Mouse (Mus musculus) lung, postnatal 0 days (tissue): ENCODE data around the gene AF067061. TPM values are rescaled to one million over a fixed set of nuclear protein-coding genes. Genes with fewer than 3 reads are reported as not detected.
"Not testable (repeated sequence)": the region's sequence is repeated elsewhere in the genome, so short reads cannot be mapped to it uniquely, and the experiment has no call there.

Experiments
- ATAC-seq: fragments of 200-750 bp; cut with Nextera tagmentation; 2 replicates; pipeline ENCODE4 v1.8.0; 2017; ENCODE audit warnings: moderate library complexity
- DNase-seq: peaks from one replicate; pipeline ENCODE4 v3.0.0-alpha.2; 2016; ENCODE audit warnings: low spot score
- H3K27ac ChIP-seq: fragments of 300-500 bp; sonication (generic); 2 replicates; pipeline ENCODE4 v1.5.1; 2014; ENCODE audit warnings: antibody characterized with exemption, mild to moderate bottlenecking, low read length, mixed read lengths
- H3K27me3 ChIP-seq: fragments of 300-500 bp; sonication (generic); replicated peaks from 2 replicates; pipeline ENCODE4 v1.6.1; 2014; ENCODE audit warnings: low read length, mixed read lengths; ENCODE audit not compliant: insufficient read depth
- H3K36me3 ChIP-seq: fragments of 300-500 bp; sonication (generic); 2 replicates; pipeline ENCODE4 v1.6.1; 2014; ENCODE audit warnings: low read length, mixed read lengths; ENCODE audit not compliant: insufficient read depth
- H3K4me1 ChIP-seq: fragments of 300-500 bp; sonication (generic); 2 replicates; pipeline ENCODE4 v1.6.1; 2014; ENCODE audit warnings: antibody characterized with exemption, low read depth, low read length, mixed read lengths; ENCODE audit not compliant: insufficient read depth
- H3K4me2 ChIP-seq: fragments of 300-500 bp; sonication (generic); replicated peaks from 2 replicates; pipeline ENCODE4 v1.6.1; 2014; ENCODE audit warnings: low read depth, mild to moderate bottlenecking, low read length, moderate library complexity, mixed read lengths
- H3K4me3 ChIP-seq: fragments of 300-500 bp; sonication (generic); 2 replicates; pipeline ENCODE4 v1.5.1; 2014; ENCODE audit warnings: low read depth, low read length
- H3K9ac ChIP-seq: fragments of 300-500 bp; sonication (generic); replicated peaks from 2 replicates; pipeline ENCODE4 v1.6.1; 2014; ENCODE audit warnings: low read depth, mild to moderate bottlenecking
- H3K9me3 ChIP-seq: fragments of 300-500 bp; sonication (generic); 2 replicates; pipeline ENCODE4 v1.6.1; 2016; ENCODE audit warnings: low read length, mixed read lengths
- WGBS: fragments of 180-500 bp; shearing (Covaris S2); extraction: QIAGEN DNeasy Blood & Tissue Kit; methylation state at CpG from one replicate; pipeline ENCODE4 v1.1.7; 2014; 5-methylcytosine and 5-hydroxymethylcytosine counted together
- polyA plus RNA-seq: library from polyadenylated mRNA; unstranded; fragments of >200 nt; fragmentation: Nextera tagmentation; extraction: Ambion mirVana; gene quantifications from 2 replicates; pipeline ENCODE4 v1.2.1, GENCODE M21; 2015

AF067061 gene
- polyA plus RNA-seq, result not detected in 2 replicates

- ATAC-seq, H3K36me3 ChIP-seq, H3K9me3 ChIP-seq, DNase-seq, H3K27ac ChIP-seq, H3K4me1 ChIP-seq, H3K9ac ChIP-seq, H3K4me2 ChIP-seq, H3K27me3 ChIP-seq, H3K4me3 ChIP-seq: not testable (repeated sequence)
- 81% methylated on average over 2 of the region's 2 CpGs for whole genome bisulfite sequencing
Measured at GRCm38 (mm10) chr13:120262870-120263269, at the start of gene AF067061. TSS of gene AF067061 (plus strand) at chr13:120263114.

- H3K27me3 ChIP-seq, DNase-seq, H3K4me1 ChIP-seq, H3K4me3 ChIP-seq, ATAC-seq, H3K36me3 ChIP-seq, H3K27ac ChIP-seq, H3K9me3 ChIP-seq, H3K4me2 ChIP-seq, H3K9ac ChIP-seq: not testable (repeated sequence)
- WGBS, result no CpG with 5 or more reads among the region's 2 CpGs
Measured at GRCm38 (mm10) chr13:120215847-120216246, 47.1 kb upstream of the AF067061 start, which contains the start of gene Gm21762. TSS of gene Gm21762 (minus strand) at chr13:120215947.

- H3K4me2 ChIP-seq, H3K9ac ChIP-seq, H3K9me3 ChIP-seq, H3K27ac ChIP-seq, H3K27me3 ChIP-seq, ATAC-seq, H3K4me1 ChIP-seq, H3K36me3 ChIP-seq, DNase-seq, H3K4me3 ChIP-seq: not testable (repeated sequence)
- WGBS, result 73% methylated on average over 5 of the region's 5 CpGs
Measured at GRCm38 (mm10) chr13:120220922-120221321, 42.0 kb upstream of the AF067061 start.

GRCm38 (mm10) chr13:120223012-120223659 is 39.8 kb upstream of the AF067061 start:
- not testable (repeated sequence) for H3K9ac ChIP-seq, H3K36me3 ChIP-seq, H3K4me3 ChIP-seq, H3K27me3 ChIP-seq, ATAC-seq, H3K27ac ChIP-seq, H3K4me2 ChIP-seq, DNase-seq, H3K9me3 ChIP-seq, H3K4me1 ChIP-seq
- 96% methylated on average over 16 of the region's 25 CpGs for WGBS

GRCm38 (mm10) chr13:120231798-120232197 is 31.1 kb upstream of the AF067061 start:
- H3K4me1 ChIP-seq, H3K9me3 ChIP-seq, H3K27me3 ChIP-seq, H3K27ac ChIP-seq, H3K4me3 ChIP-seq, H3K36me3 ChIP-seq, DNase-seq, H3K4me2 ChIP-seq, H3K9ac ChIP-seq: not testable (repeated sequence)
- WGBS, result 96% methylated on average over 16 of the region's 17 CpGs
- ATAC-seq, result peak; percentile 26; the same call in 1 of the 2 replicates

- not testable (repeated sequence) for H3K4me3 ChIP-seq, ATAC-seq, H3K9me3 ChIP-seq, H3K27ac ChIP-seq, H3K36me3 ChIP-seq, DNase-seq, H3K27me3 ChIP-seq, H3K9ac ChIP-seq, H3K4me1 ChIP-seq, H3K4me2 ChIP-seq
- WGBS, result 74% methylated on average over 13 of the region's 25 CpGs
Measured at GRCm38 (mm10) chr13:120232447-120233049, 30.4 kb upstream of the AF067061 start.

- ATAC-seq, DNase-seq, H3K27me3 ChIP-seq, H3K4me2 ChIP-seq, H3K9ac ChIP-seq, H3K36me3 ChIP-seq, H3K9me3 ChIP-seq, H3K4me3 ChIP-seq, H3K27ac ChIP-seq, H3K4me1 ChIP-seq: not testable (repeated sequence)
Measured at GRCm38 (mm10) chr13:120238811-120239210, 24.1 kb upstream of the AF067061 start, which contains the start of gene Gm21731. TSS of gene Gm21731 (plus strand) at chr13:120239111.

- H3K4me1 ChIP-seq, H3K4me3 ChIP-seq, H3K36me3 ChIP-seq, DNase-seq, ATAC-seq, H3K9ac ChIP-seq, H3K27me3 ChIP-seq, H3K9me3 ChIP-seq, H3K27ac ChIP-seq, H3K4me2 ChIP-seq: not testable (repeated sequence)
- 81% methylated on average over 2 of the region's 3 CpGs for whole genome bisulfite sequencing
Measured at GRCm38 (mm10) chr13:120251208-120251924, 11.5 kb upstream of the AF067061 start.

- not testable (repeated sequence) for H3K27ac ChIP-seq, H3K4me3 ChIP-seq, H3K4me2 ChIP-seq, H3K36me3 ChIP-seq, DNase-seq, H3K9me3 ChIP-seq, H3K27me3 ChIP-seq, H3K9ac ChIP-seq, H3K4me1 ChIP-seq, ATAC-seq
- WGBS, result 66% methylated on average over 3 of the region's 3 CpGs
Measured at GRCm38 (mm10) chr13:120258817-120259658, 3.9 kb upstream of the AF067061 start.
